In the genomic region with DNA sequence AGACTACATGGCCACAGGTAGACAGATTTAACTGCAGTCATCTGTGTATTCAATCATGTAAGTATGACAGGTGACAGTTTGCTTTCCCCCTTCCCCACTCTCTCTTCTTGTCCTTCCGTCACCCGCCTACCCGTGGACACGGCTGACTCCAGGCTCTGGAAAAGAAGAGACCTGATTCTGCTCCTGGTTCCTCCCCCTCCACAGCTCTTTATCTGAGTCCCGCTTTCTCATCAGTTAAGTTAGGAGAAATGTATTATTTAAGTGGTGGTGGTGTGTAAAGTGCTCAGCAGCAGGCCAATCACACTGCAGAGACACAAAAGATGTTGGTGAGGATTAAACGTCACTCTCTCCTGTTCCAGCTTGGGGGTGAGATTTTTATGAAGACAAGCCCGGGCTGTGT, we compare ENCODE assay signal across 10 mouse cellular contexts.
"Had no signal": no experiment of that assay in that cellular context is flagged by ENCODE, and none has a peak within 500 bp of the region (broad histone marks: within the 10 kb centered on the region; RNA-seq: fewer than 3 reads in every experiment).

No protein-coding gene starts in this region.

- DNase-seq: kidney, adult 8-10 months; kidney, postnatal 10 days; kidney, postnatal 36 days; layer of hippocampus, postnatal 36 days; liver; liver, postnatal 0 days; lung, embryonic 14.5 days; midbrain, embryonic 14.5 days; retina, postnatal 1 day; thymus, postnatal 25 days had no signal
